Comparison of ENCODE assay signal across 22 mouse cellular contexts in the genomic region with DNA sequence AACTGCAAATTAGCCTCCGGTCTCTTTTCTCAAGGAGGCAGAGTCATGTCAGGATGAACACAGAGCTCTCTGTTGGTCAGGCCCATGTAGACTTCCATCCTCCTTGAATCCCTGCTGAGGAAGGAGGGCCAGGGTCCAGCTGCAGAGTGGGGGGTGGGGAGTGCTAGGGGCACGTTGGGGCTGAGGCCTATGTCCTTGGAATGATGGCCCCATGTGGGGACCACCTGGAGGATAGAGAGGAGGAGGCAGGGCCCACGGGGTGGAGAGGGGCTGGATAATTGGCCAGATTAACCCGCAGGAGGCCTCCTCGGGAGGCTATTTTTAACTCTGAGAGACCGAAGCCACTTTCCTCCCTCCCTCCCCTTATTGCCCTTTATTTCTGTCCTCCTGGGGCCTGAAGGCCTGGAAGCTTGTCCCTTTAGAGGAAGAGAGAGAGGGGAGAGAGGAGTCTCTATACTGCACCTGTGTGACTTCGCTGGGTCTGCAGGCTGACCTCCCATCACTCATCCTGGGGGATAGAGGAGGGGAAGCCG. TPM values are rescaled to one million over a fixed set of nuclear protein-coding genes. Genes with fewer than 3 reads are reported as not detected.
DNase-seq lines count a peak whose midpoint lies in the region; ATAC-seq and TF ChIP-seq lines count a peak whose summit lies in the region.
"Had no signal": no experiment of that assay in that cellular context is flagged by ENCODE, and none has a peak within 500 bp of the region (broad histone marks: within the 10 kb centered on the region; RNA-seq: fewer than 3 reads in every experiment).

No protein-coding gene starts in this region.

- 33% methylated on average over 8 of the region's 8 CpGs for WGBS in kidney, postnatal 0 days
- WGBS in heart, embryonic 11.5 days (ENCODE audit: insufficient replicate concordance), result 15% methylated on average over 8 of the region's 8 CpGs

- peaks cover 22% of the 10 kb centered on the region for H3K27me3 ChIP-seq in kidney, postnatal 0 days (ENCODE audit: insufficient read depth, low read length)
- H3K27me3 ChIP-seq in heart, embryonic 11.5 days (ENCODE audit: control insufficient read depth, insufficient read depth, low read length), result peaks cover 20% of the 10 kb centered on the region

- 0 out of 2 replicates have a peak overlapping the region, but pooled peaks have one; percentile 13 for H3K9ac ChIP-seq in kidney, postnatal 0 days (ENCODE audit: low read depth, low read length)
- peak overlapping the region; percentile 60; the same call in 1 of the 2 replicates for H3K9ac ChIP-seq in heart, embryonic 11.5 days (ENCODE audit: low read depth, low read length)
- H3K9ac ChIP-seq: embryonic facial prominence, embryonic 13.5 days; liver, embryonic 14.5 days; lung, embryonic 15.5 days; neural tube, embryonic 12.5 days; stomach, embryonic 15.5 days had no signal

- peaks cover under 1% of the 10 kb centered on the region; the same call in 1 of the 2 replicates for H3K4me1 ChIP-seq in kidney, postnatal 0 days (replicated peaks; ENCODE audit: insufficient read depth, low read length)
- H3K4me1 ChIP-seq in heart, embryonic 11.5 days (ENCODE audit: control insufficient read depth, insufficient read depth, low read length), result peaks cover 22% of the 10 kb centered on the region

- DNase-seq in embryo, embryonic 10.5 days (ENCODE audit: low spot score), result peak; percentile 22
- no peak for DNase-seq in embryo, embryonic 10 days (ENCODE audit: low spot score)
- no peak for DNase-seq in kidney, postnatal 0 days (ENCODE audit: low spot score)
- no peak for DNase-seq in kidney, postnatal 36 days
- peak; percentile 38 to 48 for DNase-seq in heart, postnatal 10 days
- DNase-seq in urinary bladder, postnatal 36 days (ENCODE audit: low spot score in 2 of 2), result no peak
- DNase-seq: adrenal gland, postnatal 14 days; cerebellum, postnatal 10 days; lung, postnatal 4 days; right cerebral cortex, postnatal 14 days; thymus, adult 18-20 months; thymus, postnatal 4 days had no signal

- no peak overlapping the region for H3K27ac ChIP-seq in kidney, postnatal 0 days
- peak overlapping the region; percentile 63 for H3K27ac ChIP-seq in heart, embryonic 11.5 days (ENCODE audit: low read depth, low read length)
- H3K27ac ChIP-seq: embryonic facial prominence, embryonic 13.5 days; liver, embryonic 14.5 days; lung, embryonic 15.5 days; neural tube, embryonic 12.5 days; stomach, embryonic 15.5 days had no signal

- H3K4me3 ChIP-seq in kidney, postnatal 0 days (replicated peaks; ENCODE audit: low read depth, low read length), result no peak overlapping the region
- no peak overlapping the region for H3K4me3 ChIP-seq in heart, embryonic 11.5 days (ENCODE audit: low read depth, low read length)
- H3K4me3 ChIP-seq: embryonic facial prominence, embryonic 13.5 days; lung, embryonic 15.5 days; neural tube, embryonic 12.5 days; stomach, embryonic 15.5 days had no signal

- no peak for ATAC-seq in kidney, postnatal 0 days (replicated peaks; ENCODE audit: low FRiP score, low read depth)
- no peak for ATAC-seq in heart, embryonic 11.5 days (replicated peaks; ENCODE audit: insufficient number of reproducible peaks, low FRiP score, low TSS enrichment)
- no peak for ATAC-seq in granulocyte monocyte progenitor cell, adult 5-6 weeks (replicated peaks; ENCODE audit: poor library complexity, severe bottlenecking)
- ATAC-seq: forebrain, embryonic 16.5 days; hindbrain, embryonic 16.5 days; intestine, embryonic 16.5 days had no signal

- no peaks in the 10 kb centered on the region for H3K36me3 ChIP-seq in kidney, postnatal 0 days (ENCODE audit: insufficient read depth, low read length)
- H3K36me3 ChIP-seq in heart, embryonic 11.5 days (ENCODE audit: control insufficient read depth, insufficient read depth, low read length), result no peaks in the 10 kb centered on the region
- H3K36me3 ChIP-seq: embryonic facial prominence, embryonic 13.5 days; lung, embryonic 15.5 days; neural tube, embryonic 12.5 days; stomach, embryonic 15.5 days had no signal

- TF ChIP-seq CTCF in kidney, postnatal 0 days (IDR thresholded peaks at IDR 0.05; ENCODE audit: low read depth), result no peak

- intact Hi-C loops in heart, postnatal 10 days (cut with DNase I), result no loop called here

- no peak overlapping the region for H3K4me2 ChIP-seq in kidney, postnatal 0 days (ENCODE audit: low read length)
- peak overlapping the region; percentile 38 for H3K4me2 ChIP-seq in heart, embryonic 11.5 days
- H3K4me2 ChIP-seq: embryonic facial prominence, embryonic 13.5 days; lung, embryonic 15.5 days; neural tube, embryonic 12.5 days; stomach, embryonic 15.5 days had no signal

- no peaks in the 10 kb centered on the region for H3K9me3 ChIP-seq in kidney, postnatal 0 days (replicated peaks; ENCODE audit: low read length)
- no peaks in the 10 kb centered on the region for H3K9me3 ChIP-seq in heart, embryonic 11.5 days (replicated peaks; ENCODE audit: control insufficient read depth, low read length)
- H3K9me3 ChIP-seq: embryonic facial prominence, embryonic 13.5 days; lung, embryonic 15.5 days; neural tube, embryonic 12.5 days; stomach, embryonic 15.5 days had no signal

RNA-seq across cellular contexts. Expression of a gene that starts 5.4 kb away (rescaled TPM):
- 0.17 and 0.24 TPM in 2 replicates for polyA plus RNA-seq in kidney, postnatal 0 days (2015; fragmentation: Nextera tagmentation; extraction: Ambion mirVana)
- 1.5 and 2.0 TPM in 2 replicates for polyA plus RNA-seq in heart, embryonic 11.5 days (2014; fragmentation: Nextera tagmentation; extraction: Ambion mirVana)
- total RNA-seq in heart, postnatal 10 days (2021), result 10 to 100 TPM; 20.6 to 24.7 TPM
- not detected in 2 replicates for total RNA-seq in granulocyte monocyte progenitor cell, adult 5-6 weeks (2014; fragmentation: Nextera tagmentation)
- total RNA-seq in granulocyte monocyte progenitor cell, adult 5-6 weeks (2017), result not detected in 2 replicates

Comparison
In these comparisons a context has a peak if more than half of its experiments do, and no peak if none do; other contexts are left out.
1. DNase-seq: peak in embryo, embryonic 10.5 days (single experiment) and heart, postnatal 10 days (2 of 2); none in embryo, embryonic 10 days (single experiment), kidney, postnatal 0 days (single experiment), kidney, postnatal 36 days (0 of 2) and urinary bladder, postnatal 36 days (0 of 2).
2. RNA of a gene that starts 5.4 kb away (total RNA-seq): 20.6 to 24.7 TPM in heart, postnatal 10 days; not detected in granulocyte monocyte progenitor cell, adult 5-6 weeks; every median in the first group is over 10 times any median in the second.